ENCODE assay signal across 25 mouse cellular contexts in genomic region chr7:84684675-84685074, GRCm38 (mm10).
"Had no signal": no experiment of that assay in that cellular context is flagged by ENCODE, and none has a peak within 500 bp of the region (broad histone marks: within the 10 kb centered on the region; RNA-seq: fewer than 3 reads in every experiment).

No protein-coding gene starts in this region.

- ATAC-seq: forebrain, embryonic 16.5 days; hindbrain, embryonic 16.5 days; intestine, embryonic 16.5 days had no signal

- H3K27ac ChIP-seq: gastrocnemius, adult 2 months; heart, adult 2 months; heart, embryonic 10.5 days; hindbrain, embryonic 10.5 days; hindbrain, embryonic 12.5 days; hindbrain, embryonic 14.5 days; kidney, embryonic 15.5 days; kidney, postnatal 0 days; layer of hippocampus, adult 2 months; left cerebral cortex, adult 2 months; limb, embryonic 10.5 days; limb, embryonic 12.5 days had no signal

- H3K36me3 ChIP-seq: heart, embryonic 10.5 days; heart, embryonic 12.5 days; hindbrain, embryonic 10.5 days; hindbrain, embryonic 12.5 days; kidney, embryonic 15.5 days; limb, embryonic 10.5 days; limb, embryonic 12.5 days had no signal

- H3K4me2 ChIP-seq: heart, embryonic 12.5 days; hindbrain, embryonic 12.5 days; hindbrain, embryonic 14.5 days; kidney, embryonic 15.5 days; limb, embryonic 12.5 days had no signal

- H3K9ac ChIP-seq: heart, embryonic 12.5 days; hindbrain, embryonic 12.5 days; hindbrain, embryonic 14.5 days; kidney, embryonic 15.5 days; limb, embryonic 12.5 days had no signal

- H3K27me3 ChIP-seq: heart, embryonic 12.5 days; hindbrain, embryonic 12.5 days; kidney, embryonic 15.5 days; limb, embryonic 12.5 days had no signal

- DNase-seq: gastrocnemius, adult 2 months; gastrocnemius, postnatal 10 days; gastrocnemius, postnatal 25 days; heart, adult 2 months; heart, postnatal 10 days; heart, postnatal 4 days; kidney, adult 11 months; kidney, adult 2 months; kidney, adult 9 months; kidney, postnatal 25 days; kidney, postnatal 4 days had no signal

- H3K9me3 ChIP-seq: heart, embryonic 10.5 days; heart, embryonic 12.5 days; hindbrain, embryonic 10.5 days; hindbrain, embryonic 12.5 days; kidney, embryonic 15.5 days; limb, embryonic 10.5 days; limb, embryonic 12.5 days had no signal

- H3K4me3 ChIP-seq: gastrocnemius, adult 2 months; heart, adult 2 months; heart, embryonic 10.5 days; heart, embryonic 12.5 days; hindbrain, embryonic 10.5 days; hindbrain, embryonic 12.5 days; kidney, embryonic 15.5 days; layer of hippocampus, adult 2 months; left cerebral cortex, adult 2 months; limb, embryonic 10.5 days; limb, embryonic 12.5 days had no signal
